Mouse (Mus musculus): ENCODE results near the gene Tor3a. TPM values are rescaled to one million over a fixed set of nuclear protein-coding genes. Genes with fewer than 3 reads are reported as not detected.

Gene Tor3a
- polyA plus RNA-seq (2012; rRNA removed), result 30.5 and 53.4 TPM in 2 replicates

GRCm38 (mm10) chr1:156674195-156675000 is at the start of gene Tor3a:
Gene Tor3a, minus strand, starts transcription at chr1:156674356.

GRCm38 (mm10) chr1:156718950-156719805 is 45.0 kb upstream of the Tor3a start, which contains the start of gene Fam20b:
Gene Fam20b, minus strand, starts transcription at chr1:156719086.

Other genes with a start within 250 kb of the Tor3a start
- 4.9 and 7.4 TPM in 2 replicates for gene Soat1, start 200.0 kb downstream of the Tor3a start, polyA plus RNA-seq (2012; rRNA removed)
- gene Gm10031, start 150.3 kb downstream of the Tor3a start, polyA plus RNA-seq (2012; rRNA removed), result 9.1 and 11.2 TPM in 2 replicates
- gene Abl2, start 115.6 kb downstream of the Tor3a start, polyA plus RNA-seq (2012; rRNA removed), result 0.69 and 2.3 TPM in 2 replicates
- 6.5 and 10.5 TPM in 2 replicates for gene Fam20b, start 44.7 kb upstream of the Tor3a start, polyA plus RNA-seq (2012; rRNA removed)
- gene Angptl1, start 164.2 kb upstream of the Tor3a start, polyA plus RNA-seq (2012; rRNA removed), result 0.35 and 0.56 TPM in 2 replicates